In the genomic region with DNA sequence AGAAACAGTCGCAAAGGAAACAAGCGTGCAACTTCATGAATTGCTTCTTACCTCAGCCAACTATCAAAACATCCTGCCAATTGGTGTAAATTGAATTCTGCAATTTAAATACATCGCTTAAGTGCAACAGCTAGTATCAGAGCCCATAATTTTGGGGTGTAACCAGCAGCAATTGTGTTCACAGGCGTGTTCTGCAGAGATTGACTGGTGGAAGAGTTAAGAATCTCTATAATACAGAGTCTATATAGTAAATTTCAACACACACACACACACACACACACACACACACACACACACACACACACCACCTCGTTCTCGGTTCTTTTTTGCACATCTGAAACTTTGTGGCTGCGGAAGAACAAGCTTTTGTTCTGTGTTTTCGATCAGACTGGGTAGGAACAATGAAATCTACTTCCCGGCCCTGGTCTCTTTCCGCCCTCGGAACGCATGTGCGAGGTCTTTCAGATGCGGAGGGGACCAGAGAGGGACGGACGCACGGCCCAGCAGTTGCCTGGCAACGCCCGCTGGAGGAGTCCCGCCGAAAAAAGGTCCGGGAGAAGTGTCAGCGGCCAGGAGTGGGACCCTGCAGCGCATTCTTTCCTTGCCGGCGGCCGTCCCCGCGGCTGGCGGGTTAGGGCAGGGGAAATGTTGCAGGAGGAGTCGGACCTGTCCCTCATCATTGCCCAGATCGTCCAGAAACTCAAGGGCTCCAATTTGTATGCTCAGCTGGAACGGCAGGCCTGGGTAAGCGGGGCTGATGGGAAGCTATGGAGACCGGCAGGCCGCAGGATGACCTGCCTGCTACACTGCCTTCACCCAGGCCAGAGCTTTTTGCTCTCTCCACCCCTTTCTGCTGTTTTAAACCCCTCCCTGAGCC, we compare ENCODE assay signal across 8 mouse cellular contexts. TPM values are rescaled to one million over a fixed set of nuclear protein-coding genes. Genes with fewer than 3 reads are reported as not detected.
DNase-seq lines count a peak whose midpoint lies in the region; ATAC-seq lines count a peak whose summit lies in the region.

TSS of gene Tbc1d19 (plus strand) at position 492 of the 877 bp plus-strand sequence.

- no peaks in the 10 kb centered on the region for H3K9me3 ChIP-seq in hindbrain, embryonic 13.5 days

- peaks cover 5% of the 10 kb centered on the region; the same call in 1 of the 2 replicates for H3K36me3 ChIP-seq in hindbrain, embryonic 13.5 days

- peaks cover 18% of the 10 kb centered on the region for H3K4me1 ChIP-seq in hindbrain, embryonic 13.5 days (replicated peaks)

- peak within 1 kb of the TSS; percentile 80 for H3K9ac ChIP-seq in hindbrain, embryonic 13.5 days

- peak within 1 kb of the TSS; percentile 72 for H3K4me2 ChIP-seq in hindbrain, embryonic 13.5 days

- peak; percentile 99 for ATAC-seq in hindbrain, embryonic 13.5 days (ENCODE audit: low FRiP score)

- H3K27ac ChIP-seq in hindbrain, embryonic 13.5 days, result peak within 1 kb of the TSS; percentile 80

- H3K27me3 ChIP-seq in hindbrain, embryonic 13.5 days, result peaks cover 4% of the 10 kb centered on the region; the same call in 1 of the 2 replicates

- peak within 1 kb of the TSS; percentile 62 for H3K4me3 ChIP-seq in hindbrain, embryonic 13.5 days

- DNase-seq in R1 (ENCODE audit: low read depth, low spot score), result peak; percentile 94
- DNase-seq in cerebellum, postnatal 25 days, result peak; percentile 89 to 90
- DNase-seq in frontal cortex, postnatal 25 days (ENCODE audit: low spot score in 2 of 2), result peak; percentile 72 to 74
- DNase-seq in layer of hippocampus, postnatal 25 days (ENCODE audit: extremely low spot score in 1 of 2, low spot score in 1 of 2), result peak; percentile 76 to 78
- DNase-seq in lung, postnatal 14 days, result peak; percentile 86
- peak; percentile 86 for DNase-seq in ovary, postnatal 36 days (ENCODE audit: low spot score)
- peak; percentile 81 for DNase-seq in thymus, postnatal 14 days

- WGBS in hindbrain, embryonic 13.5 days, result 6% methylated on average over 36 of the region's 36 CpGs

RNA-seq across cellular contexts. Expression of gene Tbc1d19, which starts in this region (rescaled TPM):
- 69.6 and 72.6 TPM in 2 replicates for polyA plus RNA-seq in hindbrain, embryonic 13.5 days (2015; fragmentation: Nextera tagmentation; extraction: Ambion mirVana)
- total RNA-seq in layer of hippocampus, postnatal 25 days (2021), result 10 to 100 TPM; 43.2 to 44.8 TPM

Comparison
In these comparisons a context has a peak if more than half of its experiments do, and no peak if none do; other contexts are left out.
1. Peak in every context shown above with its lines: DNase-seq, ATAC-seq, H3K4me3 ChIP-seq and H3K27ac ChIP-seq.